Mouse (Mus musculus) gonadal fat pad, adult 2 months (tissue): ENCODE measurements around the gene Kdr. TPM values are rescaled to one million over a fixed set of nuclear protein-coding genes. Genes with fewer than 3 reads are reported as not detected.
"Not testable (repeated sequence)": the region's sequence is repeated elsewhere in the genome, so short reads cannot be mapped to it uniquely, and the experiment has no call there.

ENCODE experiments used
- DNase-seq: peaks from one replicate; pipeline ENCODE4 v3.0.0-alpha.2; 2012; ENCODE audit warnings: low read depth
- polyA plus RNA-seq: library from polyadenylated mRNA; depleted of rRNA; stranded (reverse); fragments of >200 nt; gene quantifications from 2 replicates; pipeline ENCODE4 v1.2.3, GENCODE M21; 2012

Kdr gene
- polyA plus RNA-seq, 1 experiment, result 30.7 TPM

GRCm38 (mm10) chr5:75961741-75962469 lies 16.4 kb downstream of the Kdr start:
- no peak for DNase-seq

- no peak for DNase-seq
These were observed 18.4 kb downstream of the Kdr start for GRCm38 (mm10) chr5:75959809-75960208.

GRCm38 (mm10) chr5:75956526-75956925 lies 21.7 kb downstream of the Kdr start:
- DNase-seq, result no peak

GRCm38 (mm10) chr5:75955876-75956275 lies 22.4 kb downstream of the Kdr start:
- no peak for DNase-seq

GRCm38 (mm10) chr5:75954778-75955330 lies 23.4 kb downstream of the Kdr start:
- DNase-seq, result no peak

GRCm38 (mm10) chr5:75954218-75954617 lies 24.0 kb downstream of the Kdr start:
- DNase-seq, result no peak

- no peak for DNase-seq
These were observed 26.0 kb downstream of the Kdr start for GRCm38 (mm10) chr5:75952131-75952795.

- no peak for DNase-seq
These were observed 27.4 kb downstream of the Kdr start for GRCm38 (mm10) chr5:75950866-75951265.

GRCm38 (mm10) chr5:75945394-75945793 lies 32.9 kb downstream of the Kdr start:
- DNase-seq, result no peak

GRCm38 (mm10) chr5:75943301-75943700 lies 35.0 kb downstream of the Kdr start:
- DNase-seq, result no peak

- no peak for DNase-seq
These were observed 36.3 kb downstream of the Kdr start for GRCm38 (mm10) chr5:75941775-75942580.

GRCm38 (mm10) chr5:75939144-75939732 lies 39.0 kb downstream of the Kdr start:
- no peak for DNase-seq

- DNase-seq, result no peak
These were observed 40.2 kb downstream of the Kdr start for GRCm38 (mm10) chr5:75938012-75938411.

- no peak for DNase-seq
These were observed 42.0 kb downstream of the Kdr start for GRCm38 (mm10) chr5:75936223-75936622.

- no peak for DNase-seq
These were observed 43.0 kb downstream of the Kdr start for GRCm38 (mm10) chr5:75935225-75935624.

- no peak for DNase-seq
These were observed 44.1 kb downstream of the Kdr start for GRCm38 (mm10) chr5:75934201-75934600.

GRCm38 (mm10) chr5:75933521-75934044 lies 44.7 kb downstream of the Kdr start:
- no peak for DNase-seq

- not testable (repeated sequence) for DNase-seq
These were observed 46.8 kb downstream of the Kdr start for GRCm38 (mm10) chr5:75931458-75931857.

- no peak for DNase-seq
These were observed 48.3 kb downstream of the Kdr start for GRCm38 (mm10) chr5:75929960-75930359.

- no peak for DNase-seq
These were observed 55.6 kb downstream of the Kdr start for GRCm38 (mm10) chr5:75922677-75923076.

GRCm38 (mm10) chr5:75921730-75922387 lies 56.4 kb downstream of the Kdr start:
- no peak for DNase-seq
